Mouse (Mus musculus): ENCODE measurements around the gene Bcl2a1b. TPM values are rescaled to one million over a fixed set of nuclear protein-coding genes. Genes with fewer than 3 reads are reported as not detected.
A peak's percentile ranks its signal among the peaks of the same experiment; 100 is the strongest.
"Not testable (repeated sequence)": the region's sequence is repeated elsewhere in the genome, so short reads cannot be mapped to it uniquely, and the experiment has no call there.

The Bcl2a1b gene
- polyA plus RNA-seq (2015; fragmentation: Nextera tagmentation; extraction: Ambion mirVana), result 8.0 and 8.2 TPM in 2 replicates

DNA sequence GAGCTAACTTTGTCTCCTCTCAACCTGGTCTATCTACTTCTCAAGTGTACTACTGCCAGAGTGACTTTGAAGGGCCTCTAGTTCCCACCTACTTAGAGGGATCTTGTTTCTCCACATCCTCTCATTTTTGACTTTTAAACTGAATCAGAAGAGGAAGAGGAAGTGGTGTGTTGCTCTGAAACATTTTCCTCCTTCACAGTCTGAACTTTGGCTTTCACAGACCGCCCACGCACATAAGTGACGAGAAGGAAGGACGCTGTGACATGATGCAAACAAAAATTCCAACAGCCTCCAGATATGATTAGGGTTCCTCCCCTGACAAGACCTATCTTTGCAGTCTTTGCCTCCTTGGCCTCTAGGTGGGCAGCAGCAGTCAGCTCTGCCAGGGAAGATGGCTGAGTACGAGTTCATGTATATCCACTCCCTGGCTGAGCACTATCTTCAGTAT lies at the start of gene Bcl2a1b, which contains the start of gene Gm29094:
TSS of gene Bcl2a1b (plus strand) at position 241 of the 448 bp plus-strand sequence.
TSS of gene Gm29094 (plus strand) at position 411 of the 448 bp plus-strand sequence.
- not testable (repeated sequence) for H3K4me3 ChIP-seq (ENCODE audit: low read depth, low read length); H3K36me3 ChIP-seq (ENCODE audit: control insufficient read depth, insufficient read depth); H3K27ac ChIP-seq (ENCODE audit: low read depth, low read length); H3K9ac ChIP-seq (ENCODE audit: low read depth, low read length); ATAC-seq; H3K4me2 ChIP-seq (replicated peaks; ENCODE audit: low read depth); H3K4me1 ChIP-seq (replicated peaks; ENCODE audit: control insufficient read depth, insufficient read depth, low read length); H3K9me3 ChIP-seq (ENCODE audit: control insufficient read depth); H3K27me3 ChIP-seq (replicated peaks; ENCODE audit: control insufficient read depth, insufficient read depth, low read length)
- WGBS, result 66% methylated on average over 5 of the region's 5 CpGs

DNA sequence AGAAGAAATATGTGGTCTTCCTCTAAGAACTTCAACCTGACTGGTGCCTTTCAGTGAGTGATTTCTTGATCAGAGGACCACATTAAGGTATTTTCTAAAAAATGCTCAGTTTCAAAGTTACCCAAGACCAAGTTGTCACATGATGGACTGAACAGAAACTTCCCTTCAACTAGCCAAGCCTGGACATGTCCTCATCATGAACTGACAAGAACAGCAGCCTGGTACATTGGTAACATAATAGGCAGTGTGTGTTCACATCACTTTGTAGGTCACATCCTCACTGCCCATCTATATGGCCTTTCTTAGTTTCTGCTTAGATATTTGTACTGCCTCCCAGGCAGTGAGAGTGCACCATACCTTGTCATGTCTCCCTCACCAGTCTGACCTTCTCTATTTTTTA lies 26.5 kb upstream of the Bcl2a1b start:
- not testable (repeated sequence) for H3K36me3 ChIP-seq (ENCODE audit: control insufficient read depth, insufficient read depth); H3K4me2 ChIP-seq (replicated peaks; ENCODE audit: low read depth); ATAC-seq; H3K27ac ChIP-seq (ENCODE audit: low read depth, low read length); H3K4me3 ChIP-seq (ENCODE audit: low read depth, low read length); H3K9me3 ChIP-seq (ENCODE audit: control insufficient read depth); H3K9ac ChIP-seq (ENCODE audit: low read depth, low read length); H3K4me1 ChIP-seq (replicated peaks; ENCODE audit: control insufficient read depth, insufficient read depth, low read length); H3K27me3 ChIP-seq (replicated peaks; ENCODE audit: control insufficient read depth, insufficient read depth, low read length)

DNA sequence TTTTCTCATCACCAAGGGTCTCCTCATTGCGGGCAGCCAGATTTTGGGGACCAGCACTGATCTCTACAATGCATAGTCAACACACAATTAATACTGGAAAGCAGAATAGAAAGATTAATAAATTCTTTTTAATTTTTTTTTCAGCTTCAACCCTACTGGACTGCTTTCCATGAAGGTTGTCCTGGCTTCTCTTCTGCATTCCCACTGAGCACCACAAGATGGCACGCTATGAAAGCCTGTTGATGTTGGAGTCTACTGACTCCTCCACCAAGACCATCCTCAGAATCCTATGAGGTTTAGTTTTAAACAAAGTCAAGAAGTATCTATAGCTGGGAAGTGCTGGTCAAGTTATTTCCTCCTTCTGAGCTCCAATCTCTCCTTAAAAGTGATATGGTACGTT lies 20.2 kb upstream of the Bcl2a1b start:
- H3K27me3 ChIP-seq (replicated peaks; ENCODE audit: control insufficient read depth, insufficient read depth, low read length); H3K9me3 ChIP-seq (ENCODE audit: control insufficient read depth); H3K4me2 ChIP-seq (replicated peaks; ENCODE audit: low read depth); H3K4me1 ChIP-seq (replicated peaks; ENCODE audit: control insufficient read depth, insufficient read depth, low read length); H3K4me3 ChIP-seq (ENCODE audit: low read depth, low read length); H3K36me3 ChIP-seq (ENCODE audit: control insufficient read depth, insufficient read depth); H3K27ac ChIP-seq (ENCODE audit: low read depth, low read length); ATAC-seq; H3K9ac ChIP-seq (ENCODE audit: low read depth, low read length): not testable (repeated sequence)
- 27% methylated on average over 2 of the region's 3 CpGs for WGBS
- peak; percentile 57 for TF ChIP-seq CTCF (IDR thresholded peaks at IDR 0.05; ENCODE audit: low read depth)

DNA sequence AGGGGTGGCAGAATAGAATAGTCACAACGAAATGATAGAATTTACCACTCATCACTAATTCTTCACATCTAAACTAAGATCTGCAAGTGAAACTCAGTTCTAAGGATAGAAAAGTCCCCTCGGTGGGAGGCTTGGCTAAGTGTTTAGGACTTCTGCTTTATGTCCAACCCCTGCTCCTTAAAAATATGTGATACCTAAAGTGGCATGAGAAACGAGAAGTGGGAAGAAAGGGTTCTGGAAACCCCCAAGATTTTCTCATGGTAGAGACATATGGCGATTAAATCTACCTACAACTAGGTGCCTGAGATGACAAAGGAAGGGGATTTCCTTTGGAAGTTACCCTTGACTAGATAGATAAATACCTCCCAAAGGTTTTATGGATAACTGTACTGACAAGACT lies 19.5 kb upstream of the Bcl2a1b start:
- H3K4me3 ChIP-seq (ENCODE audit: low read depth, low read length); H3K27me3 ChIP-seq (replicated peaks; ENCODE audit: control insufficient read depth, insufficient read depth, low read length); H3K27ac ChIP-seq (ENCODE audit: low read depth, low read length); H3K4me1 ChIP-seq (replicated peaks; ENCODE audit: control insufficient read depth, insufficient read depth, low read length); ATAC-seq; H3K9me3 ChIP-seq (ENCODE audit: control insufficient read depth); H3K4me2 ChIP-seq (replicated peaks; ENCODE audit: low read depth); H3K9ac ChIP-seq (ENCODE audit: low read depth, low read length); H3K36me3 ChIP-seq (ENCODE audit: control insufficient read depth, insufficient read depth): not testable (repeated sequence)
- WGBS, result 80% methylated on average over 2 of the region's 4 CpGs

GRCm38 (mm10) chr9:89187006-89187405 lies 12.0 kb upstream of the Bcl2a1b start:
- not testable (repeated sequence) for H3K9me3 ChIP-seq (ENCODE audit: control insufficient read depth); H3K4me3 ChIP-seq (ENCODE audit: low read depth, low read length); H3K4me2 ChIP-seq (replicated peaks; ENCODE audit: low read depth); ATAC-seq; H3K27me3 ChIP-seq (replicated peaks; ENCODE audit: control insufficient read depth, insufficient read depth, low read length); H3K9ac ChIP-seq (ENCODE audit: low read depth, low read length); H3K36me3 ChIP-seq (ENCODE audit: control insufficient read depth, insufficient read depth); H3K27ac ChIP-seq (ENCODE audit: low read depth, low read length); H3K4me1 ChIP-seq (replicated peaks; ENCODE audit: control insufficient read depth, insufficient read depth, low read length)
- WGBS, result 78% methylated on average over 15 of the region's 15 CpGs

DNA sequence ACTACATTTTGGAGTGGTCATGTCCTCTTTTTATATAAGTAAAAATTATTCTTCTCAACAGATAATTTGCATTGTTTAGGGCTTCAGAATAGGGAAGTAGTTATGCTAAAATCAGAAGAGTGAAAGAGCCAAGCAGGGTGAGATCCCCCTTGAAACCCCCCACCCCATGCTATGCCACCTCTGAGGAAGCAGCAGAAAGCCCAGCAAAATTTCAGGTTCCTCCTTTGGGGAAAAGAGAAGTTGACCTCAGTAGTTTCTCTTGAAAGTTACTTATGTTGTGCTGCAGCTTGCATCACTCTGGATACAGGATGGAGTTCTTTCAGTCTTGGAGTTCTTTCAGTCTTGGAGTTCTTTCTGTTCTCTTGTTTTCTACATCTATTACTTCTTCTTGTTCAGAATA lies 3.5 kb upstream of the Bcl2a1b start:
- not testable (repeated sequence) for H3K27me3 ChIP-seq (replicated peaks; ENCODE audit: control insufficient read depth, insufficient read depth, low read length); H3K4me2 ChIP-seq (replicated peaks; ENCODE audit: low read depth); H3K27ac ChIP-seq (ENCODE audit: low read depth, low read length); H3K4me1 ChIP-seq (replicated peaks; ENCODE audit: control insufficient read depth, insufficient read depth, low read length); H3K9me3 ChIP-seq (ENCODE audit: control insufficient read depth); ATAC-seq; H3K4me3 ChIP-seq (ENCODE audit: low read depth, low read length); H3K9ac ChIP-seq (ENCODE audit: low read depth, low read length); H3K36me3 ChIP-seq (ENCODE audit: control insufficient read depth, insufficient read depth)

GRCm38 (mm10) chr9:89197509-89197908 lies 1.5 kb upstream of the Bcl2a1b start:
- not testable (repeated sequence) for H3K4me3 ChIP-seq (ENCODE audit: low read depth, low read length); H3K27ac ChIP-seq (ENCODE audit: low read depth, low read length); H3K36me3 ChIP-seq (ENCODE audit: control insufficient read depth, insufficient read depth); H3K9ac ChIP-seq (ENCODE audit: low read depth, low read length); H3K4me1 ChIP-seq (replicated peaks; ENCODE audit: control insufficient read depth, insufficient read depth, low read length); H3K4me2 ChIP-seq (replicated peaks; ENCODE audit: low read depth); H3K9me3 ChIP-seq (ENCODE audit: control insufficient read depth); H3K27me3 ChIP-seq (replicated peaks; ENCODE audit: control insufficient read depth, insufficient read depth, low read length)
- 50% methylated on average over 1 of the region's 1 CpGs for WGBS
- 0 out of 2 replicates have a peak, but pooled peaks have one; percentile 43 for ATAC-seq

DNA sequence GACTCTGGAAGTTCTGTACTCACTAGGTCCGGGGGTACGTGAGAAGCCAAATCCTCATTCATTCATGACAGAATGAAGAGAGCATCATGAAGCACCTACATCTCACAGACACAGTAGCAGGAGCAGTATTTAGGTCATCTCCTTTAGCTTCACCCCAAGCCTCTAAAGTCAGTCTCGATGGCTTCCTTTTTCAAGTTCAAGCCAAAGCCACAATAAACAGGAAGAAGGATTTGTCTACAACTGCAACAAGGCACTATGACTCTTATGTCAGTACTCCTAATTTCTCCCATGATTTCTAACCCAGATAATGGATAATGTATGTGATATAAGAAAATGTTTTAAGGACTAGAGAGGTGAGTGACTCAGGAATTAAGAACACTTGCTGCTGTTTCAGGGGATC lies 660 bp upstream of the Bcl2a1b start:
- H3K4me1 ChIP-seq (replicated peaks; ENCODE audit: control insufficient read depth, insufficient read depth, low read length); H3K9me3 ChIP-seq (ENCODE audit: control insufficient read depth); H3K9ac ChIP-seq (ENCODE audit: low read depth, low read length); ATAC-seq; H3K27me3 ChIP-seq (replicated peaks; ENCODE audit: control insufficient read depth, insufficient read depth, low read length); H3K4me2 ChIP-seq (replicated peaks; ENCODE audit: low read depth); H3K36me3 ChIP-seq (ENCODE audit: control insufficient read depth, insufficient read depth); H3K4me3 ChIP-seq (ENCODE audit: low read depth, low read length); H3K27ac ChIP-seq (ENCODE audit: low read depth, low read length): not testable (repeated sequence)
- whole genome bisulfite sequencing, result 78% methylated on average over 3 of the region's 3 CpGs

- not testable (repeated sequence) for H3K27me3 ChIP-seq (replicated peaks; ENCODE audit: control insufficient read depth, insufficient read depth, low read length); H3K4me1 ChIP-seq (replicated peaks; ENCODE audit: control insufficient read depth, insufficient read depth, low read length); H3K27ac ChIP-seq (ENCODE audit: low read depth, low read length); H3K4me3 ChIP-seq (ENCODE audit: low read depth, low read length); H3K9ac ChIP-seq (ENCODE audit: low read depth, low read length); H3K36me3 ChIP-seq (ENCODE audit: control insufficient read depth, insufficient read depth); H3K9me3 ChIP-seq (ENCODE audit: control insufficient read depth); ATAC-seq; H3K4me2 ChIP-seq (replicated peaks; ENCODE audit: low read depth)
Observed at GRCm38 (mm10) chr9:89202256-89202655, 3.2 kb downstream of the Bcl2a1b start.

- not testable (repeated sequence) for H3K27ac ChIP-seq (ENCODE audit: low read depth, low read length); H3K9me3 ChIP-seq (ENCODE audit: control insufficient read depth); H3K27me3 ChIP-seq (replicated peaks; ENCODE audit: control insufficient read depth, insufficient read depth, low read length); ATAC-seq; H3K9ac ChIP-seq (ENCODE audit: low read depth, low read length); H3K36me3 ChIP-seq (ENCODE audit: control insufficient read depth, insufficient read depth); H3K4me1 ChIP-seq (replicated peaks; ENCODE audit: control insufficient read depth, insufficient read depth, low read length); H3K4me2 ChIP-seq (replicated peaks; ENCODE audit: low read depth); H3K4me3 ChIP-seq (ENCODE audit: low read depth, low read length)
- WGBS, result 76% methylated on average over 1 of the region's 1 CpGs
Observed at GRCm38 (mm10) chr9:89208939-89209338, 9.9 kb downstream of the Bcl2a1b start.

Measured in intestine, postnatal 0 days (tissue).